Mouse (Mus musculus): ENCODE results near the gene Sema3b. TPM values are rescaled to one million over a fixed set of nuclear protein-coding genes. Genes with fewer than 3 reads are reported as not detected.

The Sema3b gene
- polyA plus RNA-seq, 1 experiment from 2014 or later = 4.6 TPM

Other genes with a start within 250 kb of the Sema3b start
- gene Cacna2d2, start 209.6 kb downstream of the Sema3b start, polyA plus RNA-seq (2015; fragmentation: Nextera tagmentation; extraction: Ambion mirVana) = 7.7 and 10.7 TPM in 2 replicates
- 48.1 and 48.5 TPM in 2 replicates for gene Tmem115, start 75.3 kb downstream of the Sema3b start, polyA plus RNA-seq (2015; fragmentation: Nextera tagmentation; extraction: Ambion mirVana)
- gene Cyb561d2, start 67.0 kb downstream of the Sema3b start, polyA plus RNA-seq (2015; fragmentation: Nextera tagmentation; extraction: Ambion mirVana) = 45.3 and 47.3 TPM in 2 replicates
- 69.2 and 70.2 TPM in 2 replicates for gene Nprl2, start 67.0 kb downstream of the Sema3b start, polyA plus RNA-seq (2015; fragmentation: Nextera tagmentation; extraction: Ambion mirVana)
- 3.4 and 4.3 TPM in 2 replicates for gene Zmynd10, start 61.9 kb downstream of the Sema3b start, polyA plus RNA-seq (2015; fragmentation: Nextera tagmentation; extraction: Ambion mirVana)
- 43.6 and 43.9 TPM in 2 replicates for gene Rassf1, start 57.7 kb downstream of the Sema3b start, polyA plus RNA-seq (2015; fragmentation: Nextera tagmentation; extraction: Ambion mirVana)
- gene Tusc2, start 46.0 kb downstream of the Sema3b start, polyA plus RNA-seq (2015; fragmentation: Nextera tagmentation; extraction: Ambion mirVana) = 119 and 129 TPM in 2 replicates
- 65.8 and 67.4 TPM in 2 replicates for gene Hyal2, start 41.3 kb downstream of the Sema3b start, polyA plus RNA-seq (2015; fragmentation: Nextera tagmentation; extraction: Ambion mirVana)
- 7.5 and 8.4 TPM in 2 replicates for gene Hyal1, start 32.3 kb downstream of the Sema3b start, polyA plus RNA-seq (2015; fragmentation: Nextera tagmentation; extraction: Ambion mirVana)
- 17.6 and 19.5 TPM in 2 replicates for gene Naa80, start 30.3 kb downstream of the Sema3b start, polyA plus RNA-seq (2015; fragmentation: Nextera tagmentation; extraction: Ambion mirVana)
- gene Hyal3, start 28.4 kb downstream of the Sema3b start, polyA plus RNA-seq (2015; fragmentation: Nextera tagmentation; extraction: Ambion mirVana) = 1.8 and 2.2 TPM in 2 replicates
- gene Ifrd2, start 21.6 kb downstream of the Sema3b start, polyA plus RNA-seq (2015; fragmentation: Nextera tagmentation; extraction: Ambion mirVana) = 16.3 and 17.3 TPM in 2 replicates
- 332 and 343 TPM in 2 replicates for gene Gnai2, start 26.1 kb upstream of the Sema3b start, polyA plus RNA-seq (2015; fragmentation: Nextera tagmentation; extraction: Ambion mirVana)
- 41.4 and 43.3 TPM in 2 replicates for gene Slc38a3, start 60.3 kb upstream of the Sema3b start, polyA plus RNA-seq (2015; fragmentation: Nextera tagmentation; extraction: Ambion mirVana)
- 2.0 and 3.6 TPM in 2 replicates for gene Gnat1, start 70.5 kb upstream of the Sema3b start, polyA plus RNA-seq (2015; fragmentation: Nextera tagmentation; extraction: Ambion mirVana)
- 14.0 and 18.5 TPM in 2 replicates for gene Sema3f, start 101.2 kb upstream of the Sema3b start, polyA plus RNA-seq (2015; fragmentation: Nextera tagmentation; extraction: Ambion mirVana)
- gene Rbm5, start 161.8 kb upstream of the Sema3b start, polyA plus RNA-seq (2015; fragmentation: Nextera tagmentation; extraction: Ambion mirVana) = 230 and 247 TPM in 2 replicates